Mouse (Mus musculus) right cerebral cortex, adult 2 months (tissue): Measurements from ENCODE around the gene H2-K1.
A peak's percentile ranks its signal among the peaks of the same experiment; 100 is the strongest.

ENCODE experiments used
- DNase-seq, 2 experiments: peaks; one replicate each; pipeline ENCODE4 v3.0.0; 2021 to 2022; ENCODE audit warnings: low spot score in 2 of 2

The H2-K1 gene

DNA sequence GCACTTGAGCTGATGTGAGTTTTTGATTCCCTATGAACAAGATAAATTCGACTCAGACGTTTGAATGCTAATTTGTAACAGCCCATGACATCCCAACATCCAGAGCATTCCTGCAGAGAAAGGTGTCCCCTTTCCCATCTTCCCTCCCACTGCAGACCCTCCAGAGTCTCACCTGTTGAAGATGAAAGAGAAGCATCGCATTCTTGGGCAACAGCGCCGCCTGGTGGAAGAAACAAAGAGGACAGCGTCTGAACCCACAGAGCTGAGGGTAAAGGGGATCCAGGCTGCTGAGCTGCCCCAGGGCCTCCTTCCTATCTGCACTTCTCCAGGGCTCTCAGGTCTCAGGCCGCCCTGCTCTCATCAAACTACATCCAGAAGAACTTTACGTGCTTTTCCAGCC, 18.0 kb downstream of the H2-K1 start:
- DNase-seq, result peak; percentile 44 to 55

DNA sequence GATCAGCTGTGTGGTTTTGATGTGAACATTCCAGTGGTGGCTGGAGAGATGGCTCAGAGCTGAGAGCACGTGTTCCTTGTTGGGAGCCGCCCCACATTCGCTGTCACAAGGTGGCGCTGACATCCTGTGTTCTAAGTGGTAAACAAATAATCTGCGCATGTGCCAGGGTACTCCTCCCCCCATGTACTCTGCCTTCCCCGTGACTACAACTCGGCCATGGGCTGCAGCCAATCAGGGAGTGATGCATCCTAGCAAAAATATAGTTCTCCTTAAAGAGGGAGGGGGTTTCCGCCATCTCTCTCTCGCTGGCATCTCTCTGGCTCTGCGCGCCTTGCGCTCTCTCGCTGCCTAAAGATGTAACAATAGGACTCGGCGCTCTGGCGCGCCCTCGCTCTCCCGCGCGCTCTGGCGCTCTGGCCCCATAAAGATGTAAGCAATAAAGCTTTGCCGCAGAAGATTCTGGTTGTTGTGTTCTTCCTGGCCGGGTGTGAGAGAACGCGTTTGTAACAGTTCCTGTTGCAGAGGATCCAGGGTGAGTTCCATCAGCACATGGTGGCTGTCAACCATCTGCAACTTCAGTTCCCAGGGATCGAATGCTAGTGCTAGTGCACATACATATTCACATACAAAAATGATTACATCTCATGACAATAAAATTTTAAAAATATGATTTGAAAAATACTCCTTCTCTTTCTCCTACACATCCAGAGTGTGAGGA, 18.8 kb downstream of the H2-K1 start:
- peak; percentile 85 to 93 for DNase-seq

DNA sequence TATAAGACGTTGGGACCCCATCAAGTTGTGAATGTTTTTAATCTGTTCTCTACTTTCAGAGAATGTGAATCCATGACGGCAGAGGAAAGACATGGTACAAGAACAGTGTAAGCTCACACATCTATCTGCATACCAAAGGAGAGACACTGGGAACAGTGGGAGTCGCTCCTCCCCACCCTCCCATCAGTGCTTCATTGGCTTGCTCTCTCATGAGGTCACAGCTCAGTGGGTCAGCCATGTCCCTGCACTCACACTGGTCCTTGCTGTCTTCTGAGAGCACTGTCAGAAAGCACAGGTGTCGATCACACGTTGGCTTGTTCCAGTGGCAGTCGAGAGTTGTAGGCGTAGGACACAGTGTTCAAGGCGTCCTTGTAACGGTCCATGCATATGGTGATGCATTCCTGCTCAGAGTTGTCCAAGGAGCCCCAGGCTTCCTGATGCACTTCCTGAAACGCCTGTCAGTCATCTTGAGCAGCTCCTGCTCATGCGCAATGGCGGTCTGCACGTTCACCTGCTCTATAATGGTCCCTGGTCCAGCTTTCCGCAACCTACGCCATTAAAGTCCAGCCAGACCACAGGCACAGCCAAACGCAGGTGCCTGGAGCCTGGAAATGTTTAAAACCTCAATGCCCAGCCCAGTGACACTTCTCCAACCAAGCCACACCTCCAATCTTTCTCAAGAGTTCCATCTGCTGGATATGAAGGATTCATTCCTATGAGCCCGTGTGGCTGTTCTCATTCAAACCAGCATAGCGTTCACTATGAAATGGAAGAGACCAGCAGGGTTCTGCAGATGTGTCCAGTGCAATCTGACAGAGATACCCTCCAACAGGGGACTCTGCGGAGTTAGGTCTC, 19.7 kb downstream of the H2-K1 start:
- DNase-seq, result no peak

DNA sequence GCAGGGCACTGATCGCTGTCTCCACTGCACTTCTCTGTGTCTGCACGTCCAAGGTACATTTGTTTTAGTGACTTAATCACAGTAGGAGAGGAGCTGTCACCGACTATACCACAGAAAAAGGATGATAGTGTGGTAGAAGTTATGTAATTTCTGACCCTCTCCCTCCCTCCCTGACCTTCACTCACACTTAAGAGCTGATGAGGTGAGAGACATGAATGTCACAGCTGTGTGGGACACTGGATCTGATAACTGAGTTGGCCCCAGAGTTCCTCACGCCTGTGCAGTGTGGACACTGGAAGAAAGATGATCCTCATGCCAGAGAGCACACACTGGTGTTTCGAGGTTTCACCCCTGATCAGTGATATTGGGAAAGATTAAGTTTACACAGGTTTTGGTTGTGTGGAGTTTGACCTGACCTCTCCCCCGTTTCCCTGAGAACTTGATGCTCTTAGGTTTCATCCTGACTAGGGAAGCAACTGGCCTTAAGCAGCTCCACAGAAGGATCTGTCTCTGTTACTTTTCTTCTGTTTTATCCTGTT, 20.6 kb downstream of the H2-K1 start:
- no peak for DNase-seq

DNA sequence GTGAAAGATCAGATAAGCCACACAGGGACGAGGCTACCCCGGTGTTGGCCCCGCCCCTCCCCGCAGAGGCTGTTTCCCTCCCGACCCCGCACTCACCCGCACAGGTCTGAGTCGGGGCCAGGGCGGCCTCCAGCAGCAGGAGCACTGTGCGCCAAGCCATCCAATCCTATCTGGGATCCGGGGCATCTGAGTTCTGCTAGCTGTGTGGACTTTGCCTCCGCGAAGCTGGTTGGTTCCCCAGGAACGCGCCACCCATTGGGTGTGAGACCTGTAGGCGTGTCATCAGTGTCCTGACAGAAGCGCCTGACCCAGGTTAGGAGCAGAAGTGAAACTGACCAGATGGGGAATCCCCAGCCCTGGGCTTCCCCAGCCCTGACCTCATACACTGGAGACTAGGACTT, 21.5 kb downstream of the H2-K1 start:
- DNase-seq, result peak in 1 of 2 experiments; percentile 32

DNA sequence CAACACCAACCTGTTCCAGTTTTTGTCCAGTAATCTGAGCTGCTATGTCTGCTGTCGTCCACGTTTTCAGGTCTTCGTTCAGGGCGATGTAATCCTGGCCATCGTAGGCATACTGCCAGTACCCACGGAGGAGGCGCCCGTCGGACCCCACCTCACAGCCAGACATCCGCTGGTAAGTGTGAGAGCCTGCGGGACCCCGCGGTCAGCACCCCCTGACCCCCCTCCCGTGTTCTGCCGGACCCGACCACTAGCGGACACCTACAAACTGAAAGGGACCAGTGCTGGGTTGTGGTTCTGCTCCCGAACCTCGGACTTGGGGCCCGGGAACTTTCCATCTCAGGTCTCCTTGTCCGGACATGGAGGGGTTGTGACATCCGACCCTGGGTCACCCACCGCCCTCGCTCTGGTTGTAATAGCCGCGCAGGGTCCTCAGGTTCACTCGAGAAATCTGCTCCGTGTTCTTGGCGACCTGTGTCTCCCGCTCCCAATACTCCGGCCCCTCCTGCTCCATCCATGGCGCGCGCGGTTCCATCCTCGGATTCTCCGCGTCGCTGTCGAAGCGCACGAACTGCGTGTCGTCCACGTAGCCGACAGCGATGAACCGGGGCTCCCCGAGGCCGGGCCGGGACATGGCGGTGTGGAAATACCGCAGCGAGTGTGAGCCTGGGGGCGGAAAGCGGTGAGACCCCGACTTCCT, 22.1 kb downstream of the H2-K1 start:
- no peak for DNase-seq

DNA sequence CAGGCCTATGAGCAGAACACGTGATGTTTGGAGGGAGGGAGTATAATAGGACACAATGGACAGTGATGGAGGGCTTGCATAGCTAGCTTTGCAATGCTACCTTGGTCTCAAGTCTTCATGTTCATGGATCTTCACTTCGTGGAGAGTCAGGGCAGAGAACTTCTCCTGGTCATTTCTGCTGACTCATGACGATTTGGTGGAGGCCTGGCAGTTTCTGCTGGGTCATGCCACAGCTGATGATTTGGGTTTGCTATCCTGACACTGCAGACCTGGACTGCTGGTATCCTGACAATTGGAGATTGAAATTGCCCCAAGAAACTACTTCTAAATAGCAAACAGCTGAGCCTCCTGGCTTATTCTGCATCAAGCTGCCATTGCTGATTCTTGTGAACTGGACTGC, 26.6 kb downstream of the H2-K1 start:
- DNase-seq, result no peak

DNA sequence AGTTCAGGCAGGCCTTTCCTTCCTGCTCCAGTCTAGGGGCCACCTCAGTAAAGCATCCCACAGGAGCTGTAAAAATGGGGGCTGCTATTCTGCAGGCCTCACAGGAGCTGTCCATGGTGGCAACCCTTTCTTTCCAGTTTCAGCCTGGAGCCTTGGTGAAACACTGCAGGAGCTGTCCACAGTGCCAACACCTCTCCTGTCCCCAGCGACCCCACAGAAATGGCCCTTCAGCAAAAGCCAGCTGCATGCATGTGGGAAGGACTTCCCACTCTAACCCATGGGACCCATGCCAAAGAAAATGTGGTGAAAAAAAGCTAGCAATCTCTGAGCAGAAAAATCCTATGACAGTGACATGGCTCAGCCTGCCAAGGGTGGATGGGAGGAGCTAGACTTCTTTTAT, 27.5 kb downstream of the H2-K1 start:
- no peak for DNase-seq

DNA sequence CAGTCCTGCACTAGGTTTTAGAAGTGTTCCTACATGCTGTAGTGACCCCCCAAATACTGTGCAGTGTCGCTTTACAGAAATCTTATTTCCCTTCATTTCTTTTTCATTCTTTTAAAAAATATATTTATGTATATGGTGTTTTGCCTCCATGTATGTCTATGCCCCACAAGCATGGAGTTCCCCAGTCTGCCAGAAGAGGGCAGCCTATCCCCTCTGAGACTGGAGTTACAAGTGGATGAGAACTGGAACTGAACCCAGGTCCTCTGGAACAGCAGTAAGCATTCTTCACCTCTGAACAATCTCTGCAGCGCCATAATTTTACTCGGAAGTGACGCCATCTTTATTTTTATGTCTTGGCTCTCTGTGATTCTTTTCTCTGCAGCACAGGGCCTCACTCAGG, 30.8 kb downstream of the H2-K1 start:
- no peak for DNase-seq

DNA sequence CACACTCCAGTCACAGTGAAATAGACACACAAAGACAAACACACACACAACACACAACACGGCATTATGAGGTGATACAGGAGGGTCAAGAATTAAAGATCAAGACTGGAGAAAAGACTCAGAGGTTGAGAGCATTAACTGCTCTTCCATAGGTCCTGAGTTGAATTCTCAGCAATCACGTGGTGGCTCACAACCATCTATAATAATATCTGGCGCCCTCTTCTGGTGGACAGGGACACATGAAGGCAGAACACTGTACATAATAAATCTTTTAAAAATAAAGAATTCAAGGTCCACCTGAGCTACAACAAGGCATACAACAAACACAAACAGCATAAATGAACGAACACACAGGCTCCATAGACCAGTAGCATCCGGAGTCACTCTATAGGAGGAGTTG, 31.2 kb downstream of the H2-K1 start:
- no peak for DNase-seq

DNA sequence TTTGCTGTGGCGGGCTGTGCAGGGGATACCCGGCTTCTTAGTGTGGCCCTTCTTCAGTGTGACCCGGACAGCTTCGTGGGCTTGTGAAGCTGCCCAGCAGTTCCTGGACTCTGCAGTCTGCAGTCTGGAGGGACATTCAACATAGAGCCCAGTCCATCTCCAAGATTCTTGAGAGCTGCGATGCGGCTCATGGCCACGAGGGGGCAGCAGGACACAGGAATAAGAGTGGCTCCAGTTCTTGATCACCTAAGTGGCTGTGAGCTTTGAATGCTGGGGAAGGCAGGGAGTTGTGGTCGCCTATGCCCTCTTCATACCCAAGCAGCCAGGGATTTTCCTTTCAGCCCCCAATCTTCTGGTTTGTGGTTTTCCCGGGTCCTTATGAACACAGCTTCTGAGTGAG, 31.7 kb downstream of the H2-K1 start:
- peak; percentile 77 to 81 for DNase-seq

DNA sequence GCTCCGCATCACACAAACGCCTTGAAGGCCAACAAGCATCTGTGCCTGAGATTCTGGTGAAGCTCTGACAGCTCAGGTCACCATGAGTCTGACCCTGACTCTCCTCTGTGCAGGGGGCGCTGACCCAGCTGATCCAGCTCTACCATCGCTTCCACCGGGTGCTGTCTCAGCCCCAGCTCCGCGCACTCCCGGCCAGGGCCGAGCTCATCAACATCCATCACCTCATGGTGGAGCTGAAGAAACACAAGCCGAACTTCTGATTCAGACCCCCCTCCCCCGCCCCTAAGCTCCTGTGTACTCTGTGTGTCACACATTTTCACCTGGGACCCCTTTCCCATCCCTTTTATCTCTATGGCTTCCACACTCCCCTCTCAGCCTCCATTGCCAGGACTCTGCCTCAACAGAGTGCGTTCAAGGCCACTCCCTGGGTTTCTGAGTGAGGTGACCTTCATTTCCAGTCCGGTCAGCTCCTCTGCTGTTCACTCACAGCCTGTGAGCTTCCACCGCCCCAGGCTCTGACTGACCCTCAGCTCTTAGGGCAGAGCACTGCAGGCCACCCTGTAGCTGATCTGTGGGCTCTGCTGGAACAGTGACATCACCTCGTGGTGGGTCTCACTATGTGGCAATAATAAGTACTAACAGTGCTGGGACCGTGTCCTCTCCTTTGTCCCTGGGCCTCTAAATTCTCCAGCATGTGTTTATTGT, 34.1 kb downstream of the H2-K1 start:
- DNase-seq, result no peak

DNA sequence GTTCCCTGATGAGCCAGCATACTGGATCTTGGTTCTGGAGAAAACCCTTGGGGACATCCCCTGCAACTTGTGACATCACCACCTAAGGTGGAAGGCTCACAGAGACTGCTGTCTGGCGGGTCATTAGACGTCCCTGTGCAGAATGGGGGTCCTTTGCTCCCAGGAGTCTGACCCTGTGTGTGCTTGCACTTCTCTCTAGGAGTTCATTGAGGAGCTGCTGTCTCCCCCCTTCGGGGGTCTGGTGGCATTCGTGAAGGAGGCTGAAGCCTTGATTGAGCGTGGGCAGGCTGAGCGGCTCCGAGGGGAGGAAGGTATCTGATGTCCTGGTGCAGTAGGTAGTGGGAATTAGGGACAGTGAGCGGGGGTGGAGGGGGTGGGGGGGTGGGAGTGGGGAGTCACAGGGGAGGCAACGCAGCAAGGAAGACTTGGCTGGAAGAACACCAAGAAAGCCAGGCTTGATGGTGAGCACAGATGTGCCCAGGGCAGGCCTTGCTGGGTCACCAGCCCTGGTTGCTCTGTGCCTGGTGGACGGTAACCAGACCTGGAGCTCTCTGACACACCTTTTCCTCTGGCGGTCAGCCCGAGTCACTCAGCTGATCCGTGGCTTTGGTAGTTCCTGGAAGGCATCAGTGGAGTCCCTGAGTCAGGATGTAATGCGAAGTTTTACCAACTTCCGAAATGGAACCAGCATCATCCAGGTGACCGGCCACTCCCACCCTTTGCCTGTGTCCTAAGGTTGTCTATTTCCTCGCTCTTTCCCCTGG, 34.9 kb downstream of the H2-K1 start:
- DNase-seq, result no peak

DNA sequence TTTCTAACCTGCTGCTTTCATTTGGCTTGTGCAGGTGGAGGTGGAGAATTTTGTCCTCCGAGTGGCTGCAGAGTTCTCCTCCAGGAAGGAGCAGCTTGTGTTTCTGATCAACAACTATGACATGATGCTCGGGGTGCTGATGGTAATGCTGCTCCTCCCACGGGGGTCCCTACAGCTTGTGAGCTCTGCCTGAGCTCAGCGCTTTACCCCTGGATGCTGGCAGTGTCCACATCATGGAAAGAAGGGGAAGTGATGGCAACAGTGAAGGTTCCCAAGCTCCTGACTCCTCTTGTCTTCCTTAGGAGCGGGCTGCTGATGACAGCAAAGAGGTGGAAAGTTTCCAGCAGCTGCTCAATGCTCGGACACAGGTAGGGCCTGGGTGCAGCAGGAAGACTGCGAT, 37.3 kb downstream of the H2-K1 start:
- no peak for DNase-seq

DNA sequence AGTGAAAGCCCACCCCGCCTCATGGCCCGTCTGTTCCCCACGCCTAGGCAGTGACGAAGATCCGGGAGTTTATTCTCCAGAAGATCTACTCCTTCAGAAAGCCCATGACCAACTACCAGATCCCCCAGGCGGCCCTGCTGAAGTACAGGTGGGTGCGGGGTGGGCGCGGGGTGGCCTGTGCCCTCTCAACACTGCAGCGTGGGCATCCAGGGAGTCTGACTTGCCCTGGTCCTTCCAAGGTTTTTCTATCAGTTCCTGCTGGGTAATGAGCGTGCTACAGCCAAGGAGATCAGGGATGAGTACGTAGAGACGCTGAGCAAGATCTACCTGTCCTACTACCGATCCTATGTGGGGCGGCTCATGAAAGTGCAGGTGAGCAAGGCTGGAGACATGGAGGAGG, 40.2 kb downstream of the H2-K1 start:
- DNase-seq, result no peak

DNA sequence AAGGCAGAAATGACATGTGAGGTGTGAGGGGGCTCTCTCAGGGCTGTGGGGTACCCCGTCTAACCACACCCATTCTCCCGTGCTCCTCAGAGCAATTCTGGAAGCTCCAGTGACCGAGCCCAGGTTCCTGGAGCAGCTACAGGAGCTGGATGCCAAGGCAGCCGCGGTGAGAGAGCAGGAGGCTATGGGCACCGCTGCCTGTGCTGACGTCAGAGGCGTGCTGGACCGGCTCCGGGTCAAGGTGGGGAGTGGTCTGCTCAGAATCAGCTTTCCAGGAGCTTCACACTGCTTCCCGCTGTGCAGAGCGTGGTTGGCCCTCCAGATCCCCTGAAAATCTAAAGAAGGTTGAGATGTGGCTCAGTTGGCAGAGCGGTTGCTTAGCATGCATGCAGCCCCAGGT, 41.0 kb downstream of the H2-K1 start:
- DNase-seq, result no peak

DNA sequence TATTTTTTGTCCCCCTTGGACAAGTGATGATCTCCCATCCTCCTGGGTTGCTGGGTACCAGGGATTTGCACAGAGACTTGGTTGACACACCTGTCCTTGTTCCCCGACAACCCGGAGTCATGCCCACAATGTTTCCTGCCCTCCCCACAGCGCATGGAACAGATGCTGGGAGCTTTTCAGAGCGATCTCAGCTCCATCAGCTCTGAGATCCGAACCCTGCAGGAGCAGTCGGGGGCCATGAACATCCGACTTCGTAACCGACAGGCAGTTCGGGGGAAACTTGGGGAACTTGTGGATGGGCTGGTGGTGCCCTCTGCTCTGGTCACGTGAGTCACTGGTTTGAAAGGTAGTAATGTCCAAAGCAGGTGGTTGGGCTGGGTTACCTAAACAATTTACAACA, 41.7 kb downstream of the H2-K1 start:
- no peak for DNase-seq

DNA sequence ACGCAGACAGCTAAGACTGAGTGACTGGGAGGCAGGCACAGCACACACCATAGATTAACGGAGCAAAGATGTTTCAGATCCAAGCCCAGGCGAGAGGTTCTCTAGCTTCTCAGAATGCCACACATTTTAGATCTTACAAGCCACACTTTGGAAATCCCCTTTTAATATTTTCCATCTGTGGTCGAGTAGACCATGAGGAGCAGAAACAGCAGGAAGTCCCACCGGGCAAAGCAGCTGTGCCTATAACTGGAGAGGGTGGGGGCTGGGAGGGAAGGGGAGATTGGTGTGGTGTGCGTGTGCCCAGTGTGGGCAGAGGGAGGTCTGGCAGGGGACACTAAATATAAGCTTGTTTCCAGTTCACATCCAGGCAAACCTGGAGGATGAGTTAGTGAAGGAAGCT, 42.7 kb downstream of the H2-K1 start:
- DNase-seq, result no peak

DNA sequence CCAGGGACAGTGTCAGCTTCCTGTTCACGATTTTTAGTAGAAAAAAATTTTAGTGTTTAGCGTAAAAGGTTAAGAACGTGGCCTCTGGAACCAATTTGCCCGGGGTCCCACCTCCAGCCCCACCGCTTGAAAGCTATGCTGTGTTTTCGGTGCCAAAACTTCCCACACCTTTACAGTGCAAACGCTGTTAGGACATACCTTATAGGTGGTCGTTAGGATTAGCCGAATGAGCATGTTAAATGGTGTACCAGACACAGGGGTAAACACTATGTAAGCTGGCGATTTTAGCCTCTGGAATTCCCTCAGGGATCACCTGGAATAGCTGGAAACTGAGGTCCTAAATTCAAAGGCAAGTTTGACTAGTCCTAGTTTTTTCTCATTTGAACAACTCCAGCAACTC, 43.8 kb downstream of the H2-K1 start:
- DNase-seq, result no peak

DNA sequence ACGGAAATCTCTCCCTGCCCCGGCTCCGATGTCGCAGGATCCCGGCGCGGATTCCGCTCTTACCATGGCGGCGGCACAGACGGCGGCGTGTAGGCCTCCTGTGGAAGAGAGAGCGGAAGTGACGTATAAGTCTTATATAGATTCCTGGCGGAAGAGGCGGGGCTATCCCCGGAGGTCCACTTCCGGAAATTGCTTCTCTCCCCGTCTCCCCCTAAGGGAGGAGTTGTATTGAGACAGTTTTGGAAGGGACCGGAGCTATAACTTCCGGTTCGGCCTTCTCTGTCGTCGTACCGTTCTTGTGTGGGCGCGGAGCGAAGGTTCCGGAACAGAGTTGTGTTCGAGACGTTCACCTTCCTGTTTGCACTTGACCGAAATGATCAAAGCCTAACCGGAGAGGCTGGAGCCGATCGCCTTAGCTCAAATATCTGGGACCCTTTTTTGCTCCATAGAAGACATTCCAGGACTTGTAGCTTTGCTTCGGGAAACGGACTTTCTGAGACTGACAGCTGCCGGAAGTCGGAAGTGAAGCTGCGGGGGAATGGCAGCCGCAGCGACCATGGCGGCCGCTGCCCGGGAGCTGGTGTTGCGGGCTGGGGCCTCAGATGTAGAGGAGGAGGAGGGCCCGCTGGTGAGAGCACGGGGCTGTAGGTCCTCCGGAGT, 44.5 kb downstream of the H2-K1 start, which contains the start of the genes Vps52 and Rps18:
TSS of gene Vps52 (plus strand) at position 258 of the 660 bp plus-strand sequence.
TSS of gene Rps18 (minus strand) at position 447 of the 660 bp plus-strand sequence.
- peak; percentile 95 to 98 for DNase-seq
